Mouse (Mus musculus) lung, postnatal 0 days (tissue): ENCODE measurements at regions not wholly inside any gene's neighbourhood (a gene's known extent, or its start where the extent isn't known, plus 50 kb on each side); places are given as distances from the start of the nearest gene placed in this dataset.

Experiments used
- CTCF ChIP-seq: IDR thresholded peaks from 2 replicates; pipeline ENCODE4 v1.5.1; 2016; ENCODE audit warnings: antibody characterized with exemption, mild to moderate bottlenecking
- EP300 ChIP-seq: IDR thresholded peaks from 2 replicates; pipeline ENCODE4 v1.6.1; 2016; ENCODE audit warnings: antibody characterized with exemption, mild to moderate bottlenecking, control low read depth

GRCm38 (mm10) chr1:13984833-13985232 lies 2108.3 kb downstream of the 4930444P10Rik start:
- no peak for TF ChIP-seq CTCF
- TF ChIP-seq EP300 = no peak
